Mouse (Mus musculus) liver, embryonic 14.5 days (tissue): Measurements from ENCODE around the gene Gm28230. TPM values are rescaled to one million over a fixed set of nuclear protein-coding genes. Genes with fewer than 3 reads are reported as not detected.

ENCODE experiments used
- ATAC-seq: fragments of 200-750 bp; cut with Nextera tagmentation; 2 replicates; pipeline ENCODE4 v1.8.0; 2017; ENCODE audit warnings: moderate number of reproducible peaks, mild to moderate bottlenecking, moderate library complexity; ENCODE audit not compliant: insufficient read depth
- DNase-seq, 3 experiments: peaks; one replicate each; pipeline ENCODE4 v3.0.0-alpha.2; 2012 to 2013; ENCODE audit warnings: low read depth in 3 of 3, low spot score in 3 of 3
- H3K27ac ChIP-seq: fragments of 300-500 bp; sonication (generic); 2 replicates; pipeline ENCODE4 v1.5.1; 2014; ENCODE audit warnings: moderate library complexity, mild to moderate bottlenecking, control low read depth, inconsistent platforms
- H3K27me3 ChIP-seq: fragments of 300-500 bp; sonication (generic); 2 replicates; pipeline ENCODE4 v1.6.1; 2014; ENCODE audit warnings: mild to moderate bottlenecking, low read length, moderate library complexity; ENCODE audit not compliant: control insufficient read depth, insufficient read depth
- H3K36me3 ChIP-seq: fragments of 300-500 bp; sonication (generic); replicated peaks from 2 replicates; pipeline ENCODE4 v1.6.1; 2014; ENCODE audit warnings: low read depth; ENCODE audit not compliant: control insufficient read depth, insufficient read depth
- H3K4me1 ChIP-seq, 2 experiments: fragments of 200-500 bp in 1 of 2; fragments of 300-500 bp in 1 of 2; sonication (generic) in 1 of 2; replicated peaks; 2 replicates each; pipeline ENCODE4 v1.6.1; 2012 to 2014; ENCODE audit warnings: antibody characterized with exemption in 1 of 2, inconsistent platforms in 1 of 2, low read length in 1 of 2; ENCODE audit not compliant: control insufficient read depth in 2 of 2, insufficient read depth in 2 of 2
- H3K4me2 ChIP-seq: fragments of 300-500 bp; sonication (generic); 2 replicates; pipeline ENCODE4 v1.6.1; 2014; ENCODE audit warnings: low read depth, mild to moderate bottlenecking, control low read depth, moderate library complexity
- H3K4me3 ChIP-seq, 2 experiments: fragments of 200-500 bp in 1 of 2; fragments of 300-500 bp in 1 of 2; sonication (generic) in 1 of 2; 2 replicates each; pipeline ENCODE4 v1.5.1; 2012 to 2014; ENCODE audit warnings: low read depth in 2 of 2, low read length in 2 of 2, mild to moderate bottlenecking in 2 of 2, control low read depth in 1 of 2, inconsistent platforms in 1 of 2, moderate library complexity in 1 of 2; ENCODE audit not compliant: insufficient read depth in 1 of 2
- H3K9ac ChIP-seq: fragments of 300-500 bp; sonication (generic); replicated peaks from 2 replicates; pipeline ENCODE4 v1.6.1; 2014; ENCODE audit warnings: mild to moderate bottlenecking, control low read depth, moderate library complexity
- H3K9me3 ChIP-seq: fragments of 300-500 bp; sonication (generic); 2 replicates; pipeline ENCODE4 v1.6.1; 2016; ENCODE audit warnings: low read length, mixed read lengths; ENCODE audit not compliant: control insufficient read depth
- CTCF ChIP-seq: IDR thresholded peaks from 2 replicates; pipeline ENCODE4 v1.5.1; 2016; ENCODE audit warnings: antibody characterized with exemption, low read depth, control low read depth
- EP300 ChIP-seq: IDR thresholded peaks from 2 replicates; pipeline ENCODE4 v1.6.1; 2016; ENCODE audit warnings: antibody characterized with exemption, low read depth
- WGBS: fragments of 180-500 bp; shearing (Covaris S2); extraction: QIAGEN DNeasy Blood & Tissue Kit; methylation state at CpG from one replicate; pipeline ENCODE4 v1.1.7; 2014; ENCODE audit not compliant: insufficient replicate concordance; 5-methylcytosine and 5-hydroxymethylcytosine counted together
- polyA plus RNA-seq, 2 experiments: library from polyadenylated mRNA; depleted of rRNA in 1 of 2; stranded (reverse) in 1 of 2; unstranded in 1 of 2; fragments of >200 nt; fragmentation: Nextera tagmentation in 1 of 2; extraction: Ambion mirVana in 1 of 2; gene quantifications; 2 replicates each; pipeline versions ENCODE4 v1.2.1 to v1.2.3; 2012 to 2014

The Gm28230 gene
- polyA plus RNA-seq, 2 experiments = not detected

- 15% methylated on average over 10 of the region's 10 CpGs for WGBS
These were observed 23.2 kb upstream of the Gm28230 start for GRCm38 (mm10) chr2:74703317-74703716.

GRCm38 (mm10) chr2:74703720-74704392, 22.7 kb upstream of the Gm28230 start:
- no peaks in the 10 kb centered on the region for H3K4me1 ChIP-seq
- no peak overlapping the region for H3K9ac ChIP-seq
- no peak overlapping the region for H3K4me2 ChIP-seq
- no peaks in the 10 kb centered on the region for H3K9me3 ChIP-seq
- H3K4me3 ChIP-seq = no peak overlapping the region
- DNase-seq = no peak
- no peaks in the 10 kb centered on the region for H3K36me3 ChIP-seq
- H3K27ac ChIP-seq = no peak overlapping the region
- ATAC-seq = no peak
- TF ChIP-seq CTCF (no peak), EP300 (no peak)
- 3% methylated on average over 26 of the region's 26 CpGs for WGBS
- peaks cover 96% of the 10 kb centered on the region for H3K27me3 ChIP-seq

More at GRCm38 (mm10) chr2:74703317-74703716, 23.2 kb upstream of the Gm28230 start:
- H3K4me1 ChIP-seq = no peaks in the 10 kb centered on the region
- no peaks in the 10 kb centered on the region for H3K36me3 ChIP-seq
- peaks cover 96% of the 10 kb centered on the region for H3K27me3 ChIP-seq
- no peak overlapping the region for H3K9ac ChIP-seq
- ATAC-seq (no peak), DNase-seq (no peak)
- no peak overlapping the region for H3K4me3 ChIP-seq
- no peak overlapping the region for H3K4me2 ChIP-seq
- H3K27ac ChIP-seq = no peak overlapping the region
- TF ChIP-seq EP300 = no peak
- no peaks in the 10 kb centered on the region for H3K9me3 ChIP-seq

DNA sequence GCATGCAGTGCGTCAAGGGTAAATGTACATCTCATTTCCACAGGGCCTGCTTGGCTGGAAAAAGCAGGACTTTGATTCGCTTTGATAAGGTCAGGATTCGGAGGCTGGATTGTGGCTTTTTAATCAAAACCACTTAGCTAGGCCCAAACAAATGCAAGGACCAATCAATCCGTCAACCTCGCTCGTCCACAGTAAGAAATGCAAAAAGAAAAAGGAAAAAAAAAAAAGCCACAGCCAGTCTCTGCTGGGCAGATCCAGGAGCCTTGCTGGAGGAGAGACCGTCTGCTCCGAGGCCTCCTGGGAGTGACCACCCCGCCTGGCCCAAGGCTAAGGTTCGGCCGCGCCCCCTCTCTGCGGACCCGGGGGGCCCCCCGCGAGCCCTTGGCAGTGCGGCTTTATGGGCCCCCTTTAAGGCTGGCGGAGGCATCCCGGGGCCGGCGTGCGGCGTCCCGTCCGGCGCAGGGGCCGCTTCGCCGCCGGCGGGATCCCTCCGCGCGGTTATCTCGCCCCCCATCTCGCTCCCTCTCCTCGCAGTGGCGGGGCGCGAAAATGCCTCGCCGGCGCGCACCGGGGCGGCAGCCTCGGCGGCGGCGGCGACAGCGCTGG, 22.0 kb upstream of the Gm28230 start, which contains the start of gene Hoxd8:
Hoxd8 (plus strand) TSS at position 223 of the 606 bp plus-strand sequence.
- H3K27ac ChIP-seq = no peak within 1 kb of the TSS
- ATAC-seq (no peak), DNase-seq (no peak)
- WGBS = under 1% methylated on average over 44 of the region's 52 CpGs
- no peaks in the 10 kb centered on the region for H3K9me3 ChIP-seq
- H3K4me1 ChIP-seq = no peaks in the 10 kb centered on the region
- no peak within 1 kb of the TSS for H3K9ac ChIP-seq
- peak within 1 kb of the TSS; percentile 47 for H3K4me2 ChIP-seq
- peaks cover 96% of the 10 kb centered on the region for H3K27me3 ChIP-seq
- no peaks in the 10 kb centered on the region for H3K36me3 ChIP-seq
- no peak for TF ChIP-seq EP300
- TF ChIP-seq CTCF = no peak
- H3K4me3 ChIP-seq = peak within 1 kb of the TSS in 1 of 2 experiments; percentile 11; a peak in 2 of 4 replicates

DNA sequence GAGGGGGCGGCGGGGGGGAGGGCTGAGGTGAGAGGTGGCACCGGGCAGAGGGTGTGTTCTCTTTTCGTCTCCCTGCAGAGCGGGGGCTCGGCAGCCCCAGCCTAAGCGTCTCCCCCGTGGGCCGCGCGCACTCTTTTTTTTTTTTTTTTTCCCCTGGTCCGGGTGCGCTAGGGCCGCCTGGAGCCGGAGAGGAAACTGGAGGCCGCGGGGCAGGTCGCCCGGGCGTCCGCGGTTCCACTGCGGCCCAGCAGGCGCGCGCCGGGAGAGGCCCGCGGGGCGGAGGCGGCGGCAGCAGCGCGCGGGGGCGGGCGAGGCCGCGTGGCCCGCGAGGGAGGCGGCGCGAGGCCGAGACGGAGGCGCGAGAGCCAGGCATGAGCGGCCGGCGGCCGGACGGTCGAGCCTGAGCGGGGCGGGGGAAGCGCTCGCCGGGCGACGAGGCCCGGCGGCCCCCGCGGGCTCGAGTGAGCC, 21.5 kb upstream of the Gm28230 start:
- no peak for TF ChIP-seq EP300
- H3K9ac ChIP-seq = no peak overlapping the region
- H3K4me3 ChIP-seq = peak overlapping the region in 1 of 2 experiments; percentile 11; a peak in 2 of 4 replicates
- H3K36me3 ChIP-seq = no peaks in the 10 kb centered on the region
- WGBS = under 1% methylated on average over 45 of the region's 66 CpGs
- peak overlapping the region; percentile 47 for H3K4me2 ChIP-seq
- no peaks in the 10 kb centered on the region for H3K4me1 ChIP-seq
- no peak overlapping the region for H3K27ac ChIP-seq
- peaks cover 96% of the 10 kb centered on the region for H3K27me3 ChIP-seq
- DNase-seq (no peak), ATAC-seq (no peak)
- H3K9me3 ChIP-seq = no peaks in the 10 kb centered on the region

- DNase-seq = no peak
- Histone ChIP-seq H3K27ac (no peak overlapping the region), H3K9ac (no peak overlapping the region)
These were observed 20.9 kb upstream of the Gm28230 start for GRCm38 (mm10) chr2:74705467-74706089.

More at GRCm38 (mm10) chr2:74705467-74706089, 20.9 kb upstream of the Gm28230 start:
- H3K4me2 ChIP-seq = peak overlapping the region; percentile 47
- no peaks in the 10 kb centered on the region for H3K4me1 ChIP-seq
- no peak for ATAC-seq
- H3K27me3 ChIP-seq = peaks cover 96% of the 10 kb centered on the region
- no peaks in the 10 kb centered on the region for H3K9me3 ChIP-seq
- under 1% methylated on average over 61 of the region's 85 CpGs for WGBS
- H3K36me3 ChIP-seq = no peaks in the 10 kb centered on the region
- no peak for TF ChIP-seq EP300
- TF ChIP-seq CTCF = no peak
- peak overlapping the region in 1 of 2 experiments; percentile 11; a peak in 2 of 4 replicates for H3K4me3 ChIP-seq
